Mouse (Mus musculus) 3T3-L1 (cell line): Measurements from ENCODE around the gene Coro2a.

Experiments
- DNase-seq: peaks from one replicate; pipeline ENCODE4 v3.0.0-alpha.2; 2015; ENCODE audit warnings: low read depth, low spot score

The Coro2a gene

GRCm38 (mm10) chr4:46558672-46559667 lies 43.0 kb downstream of the Coro2a start:
- no peak for DNase-seq

GRCm38 (mm10) chr4:46556933-46557332 lies 45.1 kb downstream of the Coro2a start:
- DNase-seq, result no peak

DNA sequence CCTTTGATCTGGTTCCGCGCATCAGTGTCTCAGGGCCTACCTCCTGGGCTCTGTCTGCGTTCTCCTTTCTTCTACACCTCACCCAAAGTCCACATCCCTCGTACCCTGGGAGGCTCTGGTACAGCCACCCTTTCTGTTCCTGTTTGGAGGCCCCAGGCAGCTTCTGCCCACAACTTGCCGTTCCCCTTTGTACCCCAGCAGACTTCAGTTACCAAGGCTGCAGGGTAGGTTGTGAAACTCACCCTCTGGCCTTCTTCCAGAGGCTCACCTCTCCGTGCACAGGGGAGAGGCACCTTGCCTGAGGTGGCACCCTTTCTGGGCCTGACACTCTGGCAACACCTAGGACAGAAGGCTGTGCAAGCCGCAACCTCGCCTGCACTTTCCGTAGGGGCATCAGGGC lies 46.2 kb downstream of the Coro2a start:
- DNase-seq, result no peak

DNA sequence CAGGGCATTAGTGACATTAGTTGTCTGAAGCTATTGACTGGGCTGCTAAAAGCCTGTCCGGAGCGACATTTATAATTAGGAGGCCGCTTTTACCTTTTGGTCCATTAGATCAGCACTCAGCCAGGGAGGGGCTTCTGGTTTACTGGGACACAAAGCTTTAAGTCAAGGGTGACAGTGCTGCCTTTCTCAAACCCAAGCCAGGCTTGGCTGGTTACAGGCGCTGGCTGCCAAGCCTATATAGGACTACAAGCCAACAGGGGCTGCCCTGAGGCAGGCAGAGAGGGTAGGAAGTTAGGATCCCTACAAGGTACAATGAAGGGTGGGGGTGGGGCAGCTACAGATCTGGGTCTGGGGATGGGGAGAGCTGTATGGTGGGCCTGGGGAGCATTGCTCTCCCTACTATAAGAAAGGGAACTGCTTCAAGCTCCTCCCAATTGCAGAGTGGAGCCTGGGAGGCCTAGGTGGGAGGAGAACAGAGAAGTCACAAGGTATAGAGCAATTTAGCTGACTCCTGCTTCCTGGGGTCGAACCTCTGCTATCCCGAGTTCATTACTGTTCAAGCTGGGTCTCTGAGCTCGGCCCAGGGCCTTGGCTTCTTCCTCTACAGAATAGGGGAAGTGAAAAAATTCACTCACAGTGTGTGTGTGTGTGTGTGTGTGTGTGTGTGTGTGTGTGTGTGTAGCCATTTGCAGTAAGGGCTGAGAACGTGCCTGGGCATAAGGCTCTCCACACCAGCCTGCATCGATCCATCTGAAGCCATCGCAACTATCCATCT lies 47.5 kb downstream of the Coro2a start:
- DNase-seq, result no peak

DNA sequence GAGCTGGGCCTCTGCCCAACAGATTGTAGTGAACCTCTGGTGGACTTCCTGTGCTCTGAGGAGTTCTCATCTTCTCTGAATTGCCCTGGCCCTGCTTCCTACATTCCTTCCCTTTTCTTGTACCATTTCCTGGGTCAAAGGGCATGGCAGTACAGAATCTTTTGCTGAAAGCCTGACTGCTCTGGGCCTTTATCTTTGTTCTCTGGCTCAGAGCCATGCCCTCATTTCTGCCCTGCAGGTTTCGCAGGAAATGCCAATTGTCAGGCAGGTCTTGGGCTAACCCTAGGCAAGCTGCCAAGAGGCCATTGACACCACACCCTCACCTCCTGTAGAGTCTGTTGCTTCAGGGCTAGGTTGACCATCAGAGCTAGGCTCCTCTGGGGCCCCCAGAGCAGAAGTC lies 48.1 kb downstream of the Coro2a start:
- peak; percentile 39 for DNase-seq

- no peak for DNase-seq
Measured at GRCm38 (mm10) chr4:46550406-46550805, 51.6 kb downstream of the Coro2a start.

GRCm38 (mm10) chr4:46549979-46550378 lies 52.0 kb downstream of the Coro2a start:
- DNase-seq, result no peak

GRCm38 (mm10) chr4:46546709-46547108 lies 55.3 kb downstream of the Coro2a start:
- no peak for DNase-seq

DNA sequence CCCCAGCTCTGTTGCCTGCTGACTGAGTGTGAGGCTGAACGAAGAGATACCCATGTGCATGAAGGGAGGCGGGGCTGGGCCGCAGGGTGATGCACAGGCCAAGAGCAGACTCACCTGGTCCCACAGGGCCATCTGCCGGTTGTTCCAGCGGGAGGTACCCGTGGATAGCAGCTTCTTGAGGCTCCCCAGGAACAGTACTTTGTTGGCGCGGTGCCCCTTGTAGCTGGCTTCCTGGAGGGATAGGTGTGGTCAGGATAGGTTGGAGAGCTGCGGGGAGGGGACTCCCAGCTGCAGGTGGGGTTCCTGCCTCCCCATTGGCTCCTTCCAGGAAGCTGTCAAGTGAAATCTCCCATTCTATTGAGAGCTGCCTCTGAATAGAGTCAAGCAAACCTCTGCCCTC lies 56.5 kb downstream of the Coro2a start:
- no peak for DNase-seq

- no peak for DNase-seq
Measured at GRCm38 (mm10) chr4:46544313-46544712, 57.7 kb downstream of the Coro2a start.

GRCm38 (mm10) chr4:46543366-46544050 lies 58.5 kb downstream of the Coro2a start:
- no peak for DNase-seq

GRCm38 (mm10) chr4:46541707-46542106 lies 60.3 kb downstream of the Coro2a start:
- DNase-seq, result no peak

GRCm38 (mm10) chr4:46539167-46539566 lies 62.8 kb downstream of the Coro2a start:
- DNase-seq, result no peak

DNA sequence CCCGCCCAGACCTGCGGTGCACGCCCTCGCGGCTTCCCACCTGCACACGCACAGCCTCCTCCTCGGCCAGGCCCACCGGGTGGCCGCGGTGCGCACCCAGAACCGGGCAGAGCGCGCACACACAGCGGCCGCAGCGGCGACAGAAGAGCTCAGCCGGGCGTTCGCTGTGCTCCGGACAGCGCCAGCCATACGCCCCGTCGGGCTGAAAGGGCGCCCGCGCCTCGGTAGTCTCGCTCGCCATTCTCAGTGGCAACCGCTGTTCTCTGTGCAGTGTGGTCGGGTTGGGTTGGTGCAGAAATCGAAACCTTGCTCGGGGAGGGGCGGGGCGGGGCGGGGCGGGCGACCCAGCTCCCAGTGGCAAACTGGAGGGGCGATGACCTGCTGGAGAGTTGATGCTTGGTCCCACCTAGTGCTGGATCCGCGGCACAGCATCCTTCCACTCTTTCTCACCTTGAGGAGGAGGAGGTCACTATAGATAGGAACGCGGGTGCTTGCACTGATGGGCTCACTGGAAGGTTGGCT lies 66.1 kb downstream of the Coro2a start, which contains the start of gene Trim14:
Trim14 (minus strand) TSS at position 302 of the 522 bp plus-strand sequence.
- no peak for DNase-seq

- DNase-seq, result no peak
Measured at GRCm38 (mm10) chr4:46535094-46535830, 66.7 kb downstream of the Coro2a start.

DNA sequence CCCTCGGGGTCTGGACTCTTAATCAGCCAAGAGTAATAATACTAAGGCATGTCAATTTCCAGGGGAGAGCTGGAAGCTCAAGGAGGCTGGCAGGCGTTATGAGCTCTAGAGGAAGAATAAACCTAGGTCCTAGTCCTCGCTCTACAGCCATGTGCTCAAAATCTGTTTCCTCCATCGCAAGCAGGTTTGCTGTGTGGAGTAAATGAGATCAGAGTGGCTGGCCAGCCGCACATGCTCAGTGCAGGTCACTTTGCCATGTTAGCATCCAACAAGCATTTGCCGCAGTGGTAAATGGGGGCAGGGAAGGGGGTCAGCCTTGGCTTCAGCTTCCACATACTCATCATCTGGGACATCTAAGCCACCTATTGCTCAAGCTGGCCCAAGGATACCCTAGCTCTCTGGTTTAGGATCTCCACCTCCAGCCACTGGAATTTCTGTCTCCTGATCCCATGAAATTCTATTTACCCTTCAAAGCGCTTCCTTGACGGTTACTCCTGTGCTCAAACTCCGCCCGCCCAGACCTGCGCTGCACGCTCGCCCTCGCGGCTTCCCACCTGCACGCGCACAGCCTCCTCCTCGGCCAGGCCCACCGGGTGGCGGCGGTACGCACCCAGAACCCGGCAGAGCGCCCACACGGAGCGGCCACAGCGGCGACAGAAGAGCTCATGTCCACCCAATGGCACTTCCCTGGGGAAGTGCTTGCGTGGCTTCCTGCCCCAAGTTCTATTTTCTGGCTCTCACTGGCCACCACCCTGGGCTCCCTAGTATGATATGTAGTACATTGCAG lies 67.9 kb downstream of the Coro2a start:
- DNase-seq, result no peak

- DNase-seq, result peak; percentile 17
Measured at GRCm38 (mm10) chr4:46532926-46533325, 69.1 kb downstream of the Coro2a start.

DNA sequence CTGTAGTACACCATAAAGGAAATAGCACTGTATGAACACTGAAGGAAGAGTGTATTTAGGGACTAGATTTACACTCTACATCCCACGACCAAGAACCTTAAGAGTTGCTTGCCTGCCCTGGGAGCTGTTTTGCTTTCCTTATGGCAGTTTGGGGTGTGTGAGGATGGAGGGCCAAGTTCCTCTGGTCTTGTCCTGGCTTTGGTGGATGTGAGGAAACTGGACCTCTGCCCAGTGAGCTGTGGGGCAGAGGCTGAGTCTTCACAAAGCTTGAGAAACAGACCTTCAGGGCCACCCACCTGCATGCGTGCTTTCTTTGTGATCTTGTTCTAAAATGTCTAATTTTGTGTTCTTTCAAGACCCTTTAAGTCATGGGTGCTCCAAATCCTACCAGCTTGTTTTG lies 69.5 kb downstream of the Coro2a start:
- no peak for DNase-seq

DNA sequence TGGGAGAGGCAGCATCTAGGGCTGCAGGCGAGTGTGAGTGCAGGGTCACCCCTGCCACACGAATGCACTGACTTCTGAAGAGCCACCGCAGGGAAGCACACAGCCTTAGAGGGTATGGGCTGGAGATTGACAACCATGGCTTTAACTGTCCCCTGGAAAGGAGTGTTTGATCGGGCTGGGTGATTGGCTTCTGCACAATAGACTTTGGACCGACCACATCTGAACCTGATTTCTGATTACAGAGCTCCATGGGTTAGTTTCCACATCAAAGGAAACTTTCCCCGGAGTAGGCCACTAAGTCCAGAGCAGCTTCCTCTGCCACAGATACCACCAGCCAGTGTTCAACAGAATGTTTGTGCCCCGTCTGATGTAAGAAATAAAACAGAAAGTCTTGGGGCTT lies 72.3 kb downstream of the Coro2a start:
- DNase-seq, result no peak

DNA sequence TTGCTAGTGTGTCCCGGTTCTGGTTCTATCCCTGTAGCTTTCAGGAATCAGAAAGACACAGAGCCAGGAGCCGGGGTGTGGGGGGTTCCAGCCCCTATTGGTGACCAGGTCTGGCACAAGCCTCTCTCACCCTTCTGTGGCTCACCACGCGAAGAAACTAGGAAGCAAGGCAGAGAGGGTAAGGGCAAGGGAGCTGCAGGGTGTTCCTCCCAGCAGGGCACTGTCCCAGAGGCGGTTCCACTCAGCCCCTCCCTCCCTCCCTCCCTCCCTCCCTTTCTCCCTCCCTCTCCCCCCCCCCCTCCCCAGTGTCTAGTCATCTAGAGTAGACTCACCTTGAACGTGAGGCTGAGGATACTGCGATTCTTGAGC lies 74.5 kb downstream of the Coro2a start:
- no peak for DNase-seq
